Mouse (Mus musculus): ENCODE measurements at regions not wholly inside any gene's neighbourhood (a gene's known extent, or its start where the extent isn't known, plus 50 kb on each side); places are given as distances from the start of the nearest gene placed in this dataset.
A peak's percentile ranks its signal among the peaks of the same experiment; 100 is the strongest.

- no peak for DNase-seq (ENCODE audit: inconsistent ontology term)
These were observed 787.5 kb upstream of the Tenm3 start for GRCm38 (mm10) chr8:49631286-49631685.

- peak; percentile 30 for DNase-seq (ENCODE audit: inconsistent ontology term)
These were observed 784.3 kb upstream of the Tenm3 start for GRCm38 (mm10) chr8:49627966-49628495.

DNA sequence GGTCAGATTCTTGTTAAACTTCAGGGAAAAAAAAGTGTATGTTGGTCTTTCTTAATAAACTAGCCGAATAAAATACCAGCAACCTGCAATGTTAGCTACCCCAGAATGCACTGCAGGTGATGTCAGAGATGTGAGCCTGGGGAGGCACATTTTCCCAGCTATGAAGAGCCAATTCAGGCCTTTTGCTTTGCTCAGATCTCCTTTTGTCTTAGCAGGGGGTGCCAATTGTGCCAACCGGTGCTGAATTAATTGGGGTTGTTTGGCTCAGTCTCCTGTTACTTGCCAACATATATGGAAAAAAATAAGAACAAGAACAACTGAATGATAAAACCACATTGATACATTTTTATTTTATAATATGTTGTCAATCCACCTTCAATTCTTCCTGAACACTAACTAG is 751.8 kb upstream of the Tenm3 start:
- DNase-seq (ENCODE audit: inconsistent ontology term): no peak

GRCm38 (mm10) chr8:49567423-49567822 is 723.7 kb upstream of the Tenm3 start:
- DNase-seq (ENCODE audit: inconsistent ontology term): no peak

- no peak for DNase-seq (ENCODE audit: inconsistent ontology term)
These were observed 719.9 kb upstream of the Tenm3 start for GRCm38 (mm10) chr8:49563499-49564279.

- no peak for DNase-seq (ENCODE audit: inconsistent ontology term)
These were observed 719.2 kb upstream of the Tenm3 start for GRCm38 (mm10) chr8:49562976-49563375.

DNA sequence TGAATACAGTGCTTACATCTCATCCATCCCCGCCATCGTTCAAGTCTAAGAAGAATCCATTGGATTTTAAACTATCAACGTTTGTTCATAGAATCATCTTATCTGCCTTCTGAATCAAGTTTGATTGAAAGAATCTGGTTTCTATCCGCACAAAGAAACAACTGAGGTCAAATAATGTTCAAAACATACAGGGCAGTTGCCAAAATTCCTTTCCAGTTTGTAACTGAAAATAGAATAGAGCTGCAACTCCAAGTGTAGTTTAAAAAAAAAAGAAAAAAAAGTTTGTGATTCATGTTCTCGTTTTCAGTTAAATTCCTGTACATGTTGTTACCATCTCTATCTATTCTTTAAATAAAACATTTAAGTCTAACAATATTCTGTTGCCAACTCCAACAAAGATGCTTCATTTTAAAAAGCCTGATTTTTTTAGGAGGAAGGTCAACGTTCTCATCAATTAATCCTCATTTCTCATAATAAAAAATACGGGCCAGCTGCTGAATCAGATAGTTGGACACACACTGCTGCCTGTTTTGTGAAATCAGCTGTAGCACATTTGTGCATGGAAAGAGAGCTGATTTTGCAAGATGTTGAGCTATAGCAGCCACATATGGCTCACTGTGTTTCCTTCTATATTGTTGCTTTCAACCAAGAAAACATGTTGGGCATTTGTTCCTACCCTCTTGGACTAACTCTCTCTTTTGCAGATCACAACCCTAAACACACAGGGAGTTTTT is 712.1 kb upstream of the Tenm3 start:
- DNase-seq (ENCODE audit: inconsistent ontology term): peak; percentile 81

DNA sequence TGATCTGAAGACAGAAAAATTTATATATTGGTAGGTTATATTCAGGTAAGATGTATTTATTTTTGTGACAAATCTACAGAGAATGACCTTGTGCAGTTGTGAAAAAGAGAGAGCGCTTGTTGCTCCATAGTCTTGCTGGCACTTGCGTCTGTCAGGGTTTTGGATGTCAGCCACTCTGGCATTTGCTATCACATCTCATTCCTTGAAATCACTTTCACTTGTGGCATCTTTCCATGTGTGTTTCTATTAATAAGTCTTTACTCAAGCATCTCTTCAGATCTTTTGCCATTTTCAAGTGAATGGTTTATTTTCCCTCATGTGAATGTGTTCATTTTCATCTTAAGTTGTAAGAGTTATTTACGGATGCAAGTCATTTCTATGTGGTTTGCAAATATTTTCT is 709.4 kb upstream of the Tenm3 start:
- peak; percentile 83 for DNase-seq (ENCODE audit: inconsistent ontology term)

- no peak for DNase-seq (ENCODE audit: inconsistent ontology term)
These were observed 699.6 kb upstream of the Tenm3 start for GRCm38 (mm10) chr8:49543321-49543720.

- peak; percentile 42 for DNase-seq (ENCODE audit: inconsistent ontology term)
These were observed 697.6 kb upstream of the Tenm3 start for GRCm38 (mm10) chr8:49541337-49541736.

DNA sequence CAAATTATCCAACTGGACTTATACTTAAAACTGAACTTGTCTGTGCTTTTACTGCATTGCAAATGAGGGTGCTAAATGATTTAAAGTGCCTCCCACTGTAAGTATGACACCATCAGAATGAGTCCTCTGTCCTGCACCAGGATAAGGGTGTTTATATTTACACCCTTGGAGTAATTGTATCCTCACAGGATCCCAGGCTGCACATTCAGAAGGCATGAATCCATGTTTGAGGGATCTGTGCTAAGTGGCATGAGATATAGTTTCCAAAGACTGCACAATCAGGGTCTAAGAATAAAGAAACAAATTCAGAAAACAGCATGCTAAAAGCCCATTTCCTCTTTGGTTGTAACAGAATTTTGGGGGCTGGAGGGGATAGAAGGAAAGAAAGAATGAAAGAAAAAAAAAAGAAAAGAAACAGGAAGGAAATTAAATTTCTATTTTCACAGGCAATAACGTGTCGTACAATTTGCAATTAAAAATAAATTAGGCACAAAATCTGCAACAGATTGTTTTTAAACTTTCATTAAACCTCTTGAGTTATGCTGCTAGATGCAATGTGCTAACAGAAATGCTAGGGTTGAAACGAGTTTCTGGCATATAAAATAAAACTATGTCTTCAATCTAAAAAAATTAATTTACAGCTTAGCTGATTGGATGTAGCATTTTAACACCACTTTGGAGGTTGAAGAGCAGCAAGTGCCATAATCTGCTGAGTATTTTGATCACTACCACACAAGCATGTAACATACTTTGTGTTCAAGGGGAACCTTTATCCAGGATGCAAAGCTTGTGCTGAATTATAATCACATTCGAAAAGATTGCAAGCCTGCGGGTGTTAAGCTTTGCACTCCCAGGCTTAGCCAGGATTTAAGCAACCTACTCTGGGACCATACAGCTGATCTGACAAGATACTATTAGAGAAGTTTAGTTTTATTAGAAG is 689.9 kb upstream of the Tenm3 start:
- DNase-seq (ENCODE audit: inconsistent ontology term): no peak

- peak; percentile 3 for DNase-seq (ENCODE audit: inconsistent ontology term)
These were observed 685.5 kb upstream of the Tenm3 start for GRCm38 (mm10) chr8:49529294-49529693.

- peak; percentile 92 for DNase-seq (ENCODE audit: inconsistent ontology term)
These were observed 649.2 kb upstream of the Tenm3 start for GRCm38 (mm10) chr8:49492906-49493305.

- peak; percentile 11 for DNase-seq (ENCODE audit: inconsistent ontology term)
These were observed 641.5 kb upstream of the Tenm3 start for GRCm38 (mm10) chr8:49485284-49485683.

DNA sequence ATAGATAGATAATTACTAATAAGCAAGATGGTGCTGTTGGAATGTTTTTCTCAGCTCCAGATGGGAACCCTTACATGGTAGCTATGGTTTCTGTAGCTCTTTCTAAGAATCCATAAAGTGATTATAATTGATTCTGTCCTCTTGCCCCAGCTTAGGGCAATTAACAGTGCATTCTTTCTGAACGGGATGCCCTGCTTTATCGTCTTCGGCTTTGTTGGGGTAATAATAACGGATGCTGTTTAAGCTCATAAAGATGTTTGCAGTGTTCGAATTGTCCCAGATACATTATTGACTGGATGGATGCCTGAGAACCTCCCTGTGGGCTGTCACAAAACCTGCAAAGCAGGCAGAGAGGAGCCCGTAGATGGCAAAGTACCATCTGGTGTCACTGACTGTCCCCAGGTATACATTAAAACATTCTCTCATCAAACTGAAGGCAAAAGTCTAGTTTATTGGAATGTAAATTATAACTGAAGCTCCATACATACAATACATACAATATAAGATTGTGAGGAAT is 637.8 kb upstream of the Tenm3 start:
- DNase-seq (ENCODE audit: inconsistent ontology term): no peak

DNA sequence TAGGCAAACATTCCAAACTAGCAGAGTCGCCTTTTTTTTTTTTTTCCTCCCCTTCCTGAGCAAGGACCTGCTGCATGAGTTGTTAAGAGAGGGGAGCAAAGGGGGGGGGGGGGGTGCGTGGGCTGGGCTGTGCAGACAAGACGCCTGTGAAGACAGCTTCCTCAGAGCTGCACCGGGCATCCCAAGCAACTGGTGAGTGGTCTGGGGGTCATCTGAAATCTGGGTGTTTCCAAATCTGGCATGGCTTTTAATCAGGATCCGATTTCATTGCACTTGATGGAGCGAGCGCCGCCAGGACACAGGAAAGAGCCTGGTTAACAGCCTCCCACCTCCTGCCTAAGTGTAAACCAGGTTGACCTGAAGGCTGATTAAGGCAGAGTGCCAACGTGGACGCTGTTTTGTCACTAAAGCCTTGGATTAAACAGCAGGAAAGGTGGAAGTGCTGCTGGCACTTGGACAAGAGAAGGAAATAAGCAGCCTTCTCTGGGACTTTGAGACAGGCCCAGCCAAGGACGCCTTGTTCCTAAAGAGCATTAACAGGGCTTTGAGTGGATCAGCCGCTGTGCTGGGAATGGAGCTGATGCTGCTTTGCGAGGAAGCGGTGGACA is 622.3 kb upstream of the Tenm3 start:
- DNase-seq (ENCODE audit: inconsistent ontology term): no peak

- no peak for DNase-seq (ENCODE audit: inconsistent ontology term)
These were observed 621.3 kb upstream of the Tenm3 start for GRCm38 (mm10) chr8:49465070-49465469.

- no peak for DNase-seq (ENCODE audit: inconsistent ontology term)
These were observed 618.9 kb upstream of the Tenm3 start for GRCm38 (mm10) chr8:49462602-49463001.

- DNase-seq (ENCODE audit: inconsistent ontology term): no peak
These were observed 618.1 kb upstream of the Tenm3 start for GRCm38 (mm10) chr8:49461724-49462473.

DNA sequence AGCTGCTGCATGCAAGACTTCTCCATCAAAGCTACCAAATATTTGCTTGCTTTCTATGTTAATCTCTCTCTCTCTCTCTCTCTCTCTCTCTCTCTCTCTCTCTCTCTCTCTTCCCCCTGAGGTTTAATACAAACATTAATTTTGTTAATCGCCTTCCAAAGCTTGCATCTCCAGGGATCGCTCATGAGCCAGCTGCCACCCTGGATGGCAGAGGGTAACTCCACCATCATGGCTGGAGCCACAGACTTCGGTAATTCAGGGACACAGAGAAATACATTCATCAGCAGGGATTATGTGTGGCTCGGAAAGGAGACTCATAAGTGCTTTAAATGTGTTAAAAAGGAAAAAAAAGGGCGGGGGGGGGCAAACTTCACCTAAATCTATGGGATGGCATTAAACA is 601.7 kb upstream of the Tenm3 start:
- DNase-seq (ENCODE audit: inconsistent ontology term): no peak

Measured in Muller cell, postnatal 12 days (primary cell).